Comparison of ENCODE assay signal across 8 mouse cellular contexts in the genomic region with DNA sequence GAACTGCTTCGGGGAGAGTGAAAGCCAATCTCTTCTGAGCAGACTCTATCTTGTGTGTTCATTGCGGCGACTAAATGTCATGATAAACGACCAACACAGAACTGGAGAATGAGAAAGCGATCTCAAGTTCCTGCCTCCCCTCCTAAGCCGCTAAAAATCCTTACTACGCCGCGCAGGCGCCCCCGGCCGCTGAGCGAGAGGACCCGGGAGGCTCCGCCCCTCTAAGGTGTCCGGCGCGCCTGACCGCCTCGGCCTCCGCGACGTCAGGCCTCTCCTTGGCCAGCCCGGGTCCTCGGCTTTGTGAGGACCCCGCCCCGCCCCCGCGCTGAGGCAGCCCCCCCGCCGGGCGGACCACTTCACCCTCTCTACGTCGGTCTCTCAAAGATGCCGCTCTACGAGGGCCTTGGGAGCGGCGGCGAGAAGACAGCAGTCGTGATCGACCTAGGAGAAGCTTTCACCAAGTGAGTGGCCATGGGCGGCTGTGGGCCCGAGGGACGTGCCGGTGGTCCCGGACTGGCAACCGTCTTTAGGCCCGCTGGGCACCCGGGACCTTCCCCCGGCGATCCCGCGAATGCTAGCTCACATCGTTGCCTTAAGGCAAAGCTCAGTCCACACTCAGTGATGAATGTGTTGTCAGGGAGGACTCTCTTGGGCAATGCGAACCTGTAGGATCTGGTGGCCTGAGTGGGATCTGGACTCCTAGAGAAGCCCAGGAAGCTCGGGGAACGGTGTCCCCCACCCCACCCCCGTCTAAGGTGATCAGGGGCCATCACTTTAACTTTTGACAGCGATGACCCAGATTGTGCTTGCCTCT. TPM values are rescaled to one million over a fixed set of nuclear protein-coding genes. Genes with fewer than 3 reads are reported as not detected.
DNase-seq lines count a peak whose midpoint lies in the region; ATAC-seq and TF ChIP-seq lines count a peak whose summit lies in the region.

Gene Actr10, plus strand, starts transcription at position 287 of the 814 bp plus-strand sequence.

- ATAC-seq in kidney, embryonic 15.5 days (replicated peaks; ENCODE audit: low FRiP score) = peak; percentile 97
- ATAC-seq in monocyte, adult 5-6 weeks (replicated peaks; ENCODE audit: insufficient number of reproducible peaks, low FRiP score, low TSS enrichment, poor library complexity, severe bottlenecking) = peak; percentile 81

- H3K9me3 ChIP-seq in heart, embryonic 10.5 days = no peaks in the 10 kb centered on the region
- no peaks in the 10 kb centered on the region for H3K9me3 ChIP-seq in kidney, embryonic 15.5 days (replicated peaks)

- peaks cover 8% of the 10 kb centered on the region for H3K4me1 ChIP-seq in bone marrow macrophage, adult 2 months (ENCODE audit: control insufficient read depth, insufficient read depth, low read length)
- H3K4me1 ChIP-seq in embryonic fibroblast, embryonic 13.5 days (ENCODE audit: control insufficient read depth, insufficient read depth, low read length) = no peaks in the 10 kb centered on the region
- H3K4me1 ChIP-seq in heart, embryonic 10.5 days = 0 out of 2 replicates have a peak, but pooled peaks cover 8% of the 10 kb centered on the region
- 0 out of 2 replicates have a peak, but pooled peaks cover 5% of the 10 kb centered on the region for H3K4me1 ChIP-seq in kidney, embryonic 15.5 days

- H3K27ac ChIP-seq in bone marrow macrophage, adult 2 months (ENCODE audit: insufficient read depth, low read depth, low read length) = peak within 1 kb of the TSS; percentile 97
- peak within 1 kb of the TSS; percentile 98 for H3K27ac ChIP-seq in embryonic fibroblast, embryonic 13.5 days (ENCODE audit: insufficient read depth, low read length)
- peak within 1 kb of the TSS; percentile 93 for H3K27ac ChIP-seq in heart, embryonic 10.5 days
- peak within 1 kb of the TSS; percentile 95 for H3K27ac ChIP-seq in kidney, embryonic 15.5 days

- DNase-seq in A20 (ENCODE audit: low read depth, low spot score) (peak; percentile 94), liver (peak; percentile 94)
- DNase-seq in heart, embryonic 10.5 days (ENCODE audit: low spot score) = peak; percentile 96
- peak; percentile 92 to 98 for DNase-seq in spleen, postnatal 4 days (ENCODE audit: low spot score in 2 of 2)

- H3K4me2 ChIP-seq in kidney, embryonic 15.5 days = peak within 1 kb of the TSS; percentile 70

- peak within 1 kb of the TSS; percentile 100 for H3K4me3 ChIP-seq in bone marrow macrophage, adult 2 months (ENCODE audit: insufficient read depth, low read length)
- peak within 1 kb of the TSS; percentile 100 for H3K4me3 ChIP-seq in embryonic fibroblast, embryonic 13.5 days (ENCODE audit: insufficient read depth, low read length)
- H3K4me3 ChIP-seq in heart, embryonic 10.5 days = peak within 1 kb of the TSS; percentile 82
- H3K4me3 ChIP-seq in kidney, embryonic 15.5 days (replicated peaks) = peak within 1 kb of the TSS; percentile 89

- H3K9ac ChIP-seq in kidney, embryonic 15.5 days = peak within 1 kb of the TSS; percentile 90

- H3K27me3 ChIP-seq in heart, embryonic 10.5 days (ENCODE audit: insufficient read depth, poor library complexity, severe bottlenecking) = no peaks in the 10 kb centered on the region
- no peaks in the 10 kb centered on the region for H3K27me3 ChIP-seq in kidney, embryonic 15.5 days

- under 1% methylated on average over 59 of the region's 59 CpGs for WGBS in heart, embryonic 10.5 days
- WGBS in kidney, embryonic 15.5 days = under 1% methylated on average over 59 of the region's 59 CpGs

- TF ChIP-seq POLR2A in bone marrow macrophage, adult 2 months (IDR thresholded peaks at IDR 0.05; ENCODE audit: borderline replicate concordance, low read depth, low read length) = no peak
- peak; percentile 92 for TF ChIP-seq POLR2A in embryonic fibroblast, embryonic 13.5 days (IDR thresholded peaks at IDR 0.05; ENCODE audit: low read depth, low read length)

- peaks cover 17% of the 10 kb centered on the region for H3K36me3 ChIP-seq in heart, embryonic 10.5 days
- H3K36me3 ChIP-seq in kidney, embryonic 15.5 days = peaks cover 15% of the 10 kb centered on the region

- TF ChIP-seq CTCF in bone marrow macrophage, adult 2 months (IDR thresholded peaks at IDR 0.05; ENCODE audit: low read depth, low read length) = no peak
- TF ChIP-seq CTCF in embryonic fibroblast, embryonic 13.5 days (IDR thresholded peaks at IDR 0.05; ENCODE audit: borderline replicate concordance, insufficient read depth, low read length) = no peak

RNA-seq across cellular contexts. Expression of gene Actr10, which starts in this region (rescaled TPM):
- polyA plus RNA-seq in bone marrow macrophage, adult 2 months (2012; ENCODE audit: insufficient read depth, insufficient read length, missing spikeins) = 95.7 and 114 TPM in 2 replicates
- 230 and 238 TPM in 2 replicates for polyA plus RNA-seq in embryonic fibroblast, embryonic 13.5 days (2011; ENCODE audit: insufficient read length, low read depth, missing spikeins)
- 194 and 197 TPM in 2 replicates for polyA plus RNA-seq in heart, embryonic 10.5 days (2016; fragmentation: Nextera tagmentation; extraction: Ambion mirVana)
- 222 and 239 TPM in 2 replicates for polyA plus RNA-seq in kidney, embryonic 15.5 days (2015; fragmentation: Nextera tagmentation; extraction: Ambion mirVana)
- total RNA-seq in monocyte, adult 5-6 weeks (2017) = 46.0 to 74.1 TPM (median 73.9 TPM) in 3 replicates

Comparison
In these comparisons a context has a peak if more than half of its experiments do, and no peak if none do; other contexts are left out.
1. Peak in every context shown above with its lines: DNase-seq, ATAC-seq, H3K4me3 ChIP-seq and H3K27ac ChIP-seq.